Mouse (Mus musculus) neural tube, embryonic 11.5 days (tissue): ENCODE measurements around the gene Arhgef10l. TPM values are rescaled to one million over a fixed set of nuclear protein-coding genes. Genes with fewer than 3 reads are reported as not detected.

Experiments used
- ATAC-seq: fragments of 200-750 bp; cut with Nextera tagmentation; 2 replicates; pipeline ENCODE4 v1.8.0; 2017; ENCODE audit warnings: moderate number of reproducible peaks, mild to moderate bottlenecking, moderate TSS enrichment, moderate library complexity; ENCODE audit not compliant: insufficient read depth, low FRiP score, low TSS enrichment
- DNase-seq: peaks from one replicate; pipeline ENCODE4 v3.0.0-alpha.2; 2015; ENCODE audit warnings: low spot score
- H3K27ac ChIP-seq: fragments of 300-500 bp; sonication (generic); 2 replicates; pipeline ENCODE4 v1.5.1; 2014; ENCODE audit warnings: low read depth, mild to moderate bottlenecking, low read length
- H3K27me3 ChIP-seq: fragments of 300-500 bp; sonication (generic); 2 replicates; pipeline ENCODE4 v1.6.1; 2014; ENCODE audit warnings: mild to moderate bottlenecking, low read length, mixed read lengths; ENCODE audit not compliant: control insufficient read depth, insufficient read depth
- H3K36me3 ChIP-seq: fragments of 300-500 bp; sonication (generic); 2 replicates; pipeline ENCODE4 v1.6.1; 2014; ENCODE audit warnings: mild to moderate bottlenecking, low read length, moderate library complexity, mixed read lengths; ENCODE audit not compliant: control insufficient read depth, insufficient read depth
- H3K4me1 ChIP-seq: fragments of 300-500 bp; sonication (generic); 2 replicates; pipeline ENCODE4 v1.6.1; 2014; ENCODE audit warnings: low read length, mixed read lengths; ENCODE audit not compliant: control insufficient read depth, insufficient read depth
- H3K4me2 ChIP-seq: fragments of 300-500 bp; sonication (generic); 2 replicates; pipeline ENCODE4 v1.6.1; 2014; ENCODE audit warnings: low read depth, mild to moderate bottlenecking, moderate library complexity
- H3K4me3 ChIP-seq: fragments of 300-500 bp; sonication (generic); 2 replicates; pipeline ENCODE4 v1.5.1; 2014; ENCODE audit warnings: low read depth, low read length
- H3K9ac ChIP-seq: fragments of 300-500 bp; sonication (generic); 2 replicates; pipeline ENCODE4 v1.6.1; 2014; ENCODE audit warnings: mild to moderate bottlenecking, low read length
- H3K9me3 ChIP-seq: fragments of 300-500 bp; sonication (generic); 2 replicates; pipeline ENCODE4 v1.6.1; 2016; ENCODE audit warnings: low read length; ENCODE audit not compliant: control insufficient read depth
- WGBS: fragments of 180-500 bp; shearing (Covaris S2); extraction: QIAGEN DNeasy Blood & Tissue Kit; methylation state at CpG from one replicate; pipeline ENCODE4 v1.1.7; 2014; 5-methylcytosine and 5-hydroxymethylcytosine counted together
- polyA plus RNA-seq: library from polyadenylated mRNA; unstranded; fragments of >200 nt; fragmentation: Nextera tagmentation; extraction: Ambion mirVana; gene quantifications from 2 replicates; pipeline ENCODE4 v1.2.1, GENCODE M21; 2014

Arhgef10l gene
- polyA plus RNA-seq, 1 experiment from 2014 or later = 25.3 TPM

DNA sequence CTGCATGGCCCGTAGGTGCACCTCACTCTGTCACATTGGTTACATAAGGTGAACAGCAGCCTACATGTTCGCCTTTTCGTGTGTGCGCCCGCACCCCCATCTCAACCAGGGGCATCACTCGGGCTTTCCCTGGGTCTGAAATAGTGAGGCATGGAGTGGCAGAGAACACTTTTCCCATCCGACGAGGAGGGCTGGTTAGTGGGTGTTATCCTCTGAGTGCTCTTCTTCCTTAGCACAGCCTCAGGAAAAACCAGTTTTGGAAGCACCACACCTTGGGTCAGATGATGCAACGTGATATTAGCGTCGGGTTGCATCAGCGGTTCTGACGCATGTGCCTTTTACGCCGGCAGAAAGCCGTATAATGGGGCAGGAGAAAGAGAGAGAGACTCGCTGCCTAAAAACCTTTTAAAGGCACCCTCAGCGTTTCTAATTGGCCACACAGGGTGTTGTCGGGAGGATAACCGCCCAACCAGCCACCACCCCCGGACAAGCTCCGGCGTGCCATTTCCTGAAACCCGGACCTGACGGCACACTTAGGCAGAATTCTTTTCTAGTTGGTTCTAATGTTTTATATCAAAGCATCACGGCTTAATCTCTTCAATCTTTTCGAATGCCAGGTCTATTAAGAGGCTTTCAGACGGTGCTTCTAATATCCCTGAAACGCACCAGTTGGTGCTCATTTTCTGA is 33.8 kb upstream of the Arhgef10l start:
- Histone ChIP-seq H3K27me3 (peaks cover 19% of the 10 kb centered on the region), H3K4me2 (peak overlapping the region; percentile 55), H3K9ac (peak overlapping the region; percentile 35), H3K36me3 (no peaks in the 10 kb centered on the region), H3K27ac (no peak overlapping the region), H3K9me3 (no peaks in the 10 kb centered on the region), H3K4me3 (peak overlapping the region; percentile 23), H3K4me1 (peaks cover 23% of the 10 kb centered on the region)
- WGBS = 6% methylated on average over 29 of the region's 29 CpGs
- ATAC-seq (no peak), DNase-seq (no peak)

GRCm38 (mm10) chr4:140695675-140696585 is 30.1 kb upstream of the Arhgef10l start:
- peaks cover 10% of the 10 kb centered on the region; the same call in 1 of the 2 replicates for H3K4me1 ChIP-seq
- H3K4me2 ChIP-seq = no peak overlapping the region
- no peak overlapping the region for H3K27ac ChIP-seq
- no peaks in the 10 kb centered on the region for H3K9me3 ChIP-seq
- DNase-seq (no peak), ATAC-seq (no peak)
- no peaks in the 10 kb centered on the region for H3K36me3 ChIP-seq
- 83% methylated on average over 14 of the region's 14 CpGs for WGBS
- H3K9ac ChIP-seq = no peak overlapping the region
- no peak overlapping the region for H3K4me3 ChIP-seq
- H3K27me3 ChIP-seq = peaks cover 19% of the 10 kb centered on the region

DNA sequence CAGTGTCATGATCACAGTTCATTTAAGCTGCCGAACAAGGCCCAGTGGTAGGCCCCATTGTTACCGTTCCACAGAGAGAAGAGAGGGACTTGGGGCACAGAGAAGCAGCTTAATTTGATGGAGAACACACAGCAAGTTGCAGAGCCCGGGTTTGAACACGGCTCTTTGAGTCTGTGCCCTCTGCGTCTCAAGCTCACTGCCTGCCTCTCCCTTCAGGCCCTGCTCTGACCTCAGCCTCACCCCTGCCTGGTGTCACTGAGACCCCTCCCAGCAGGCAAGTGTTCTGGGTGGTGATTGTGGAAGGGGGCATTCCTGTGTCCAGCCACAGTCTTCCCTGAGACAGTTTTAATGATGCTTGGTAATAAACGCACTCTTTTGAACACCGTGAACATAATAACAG is 29.3 kb upstream of the Arhgef10l start:
- Histone ChIP-seq H3K9ac (no peak overlapping the region), H3K4me3 (no peak overlapping the region), H3K27me3 (peaks cover 12% of the 10 kb centered on the region), H3K4me1 (peaks cover 5% of the 10 kb centered on the region; the same call in 1 of the 2 replicates), H3K9me3 (no peaks in the 10 kb centered on the region), H3K27ac (no peak overlapping the region), H3K4me2 (no peak overlapping the region), H3K36me3 (no peaks in the 10 kb centered on the region)
- ATAC-seq (no peak), DNase-seq (no peak)
- 66% methylated on average over 7 of the region's 7 CpGs for WGBS

DNA sequence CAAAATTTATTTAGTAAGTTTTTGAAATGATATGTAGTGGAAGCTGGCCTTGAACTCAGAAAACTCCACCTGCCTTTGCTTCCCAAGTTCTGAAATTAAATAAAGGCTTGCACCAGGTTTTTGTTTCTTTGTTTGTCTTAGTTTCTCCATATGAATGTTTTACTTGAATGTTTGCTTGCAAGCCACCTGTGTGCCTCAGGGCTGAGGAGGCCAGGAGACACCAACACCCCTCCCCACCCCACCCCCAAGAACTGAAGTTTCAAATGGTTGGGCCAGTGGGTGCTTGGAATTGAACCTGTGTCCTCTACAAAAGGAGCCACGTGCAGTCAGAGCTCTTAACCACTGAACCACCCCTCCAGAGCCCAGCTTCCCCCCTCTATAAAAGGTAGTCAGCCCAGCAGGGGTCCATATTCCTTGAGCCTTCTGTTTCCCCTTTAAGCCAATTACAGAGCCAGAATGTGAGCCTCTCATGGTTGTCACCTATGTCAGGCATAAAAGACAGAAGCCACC is 28.8 kb upstream of the Arhgef10l start:
- Histone ChIP-seq H3K27ac (no peak overlapping the region), H3K9ac (no peak overlapping the region), H3K4me1 (peaks cover 1% of the 10 kb centered on the region; the same call in 1 of the 2 replicates), H3K36me3 (no peaks in the 10 kb centered on the region), H3K4me3 (no peak overlapping the region), H3K4me2 (no peak overlapping the region), H3K27me3 (peaks cover 10% of the 10 kb centered on the region), H3K9me3 (no peaks in the 10 kb centered on the region)
- 32% methylated on average over 1 of the region's 1 CpGs for WGBS
- ATAC-seq (no peak), DNase-seq (no peak)

- H3K27ac ChIP-seq = no peak overlapping the region
- DNase-seq (no peak), ATAC-seq (no peak)
- H3K4me2 ChIP-seq = no peak overlapping the region
- no peak overlapping the region for H3K4me3 ChIP-seq
- H3K36me3 ChIP-seq = no peaks in the 10 kb centered on the region
- peaks cover under 1% of the 10 kb centered on the region for H3K27me3 ChIP-seq
- no peaks in the 10 kb centered on the region for H3K4me1 ChIP-seq
- WGBS = 79% methylated on average over 4 of the region's 4 CpGs
- no peak overlapping the region for H3K9ac ChIP-seq
- H3K9me3 ChIP-seq = no peaks in the 10 kb centered on the region
Observed at GRCm38 (mm10) chr4:140693513-140693912, 27.7 kb upstream of the Arhgef10l start.

GRCm38 (mm10) chr4:140691481-140691880 is 25.7 kb upstream of the Arhgef10l start:
- Histone ChIP-seq H3K9me3 (no peaks in the 10 kb centered on the region), H3K4me2 (no peak overlapping the region), H3K27me3 (no peaks in the 10 kb centered on the region), H3K4me3 (no peak overlapping the region), H3K4me1 (no peaks in the 10 kb centered on the region), H3K36me3 (no peaks in the 10 kb centered on the region), H3K9ac (no peak overlapping the region), H3K27ac (no peak overlapping the region)
- no peak for ATAC-seq
- WGBS = 73% methylated on average over 7 of the region's 7 CpGs
- no peak for DNase-seq

GRCm38 (mm10) chr4:140689873-140690655 is 24.3 kb upstream of the Arhgef10l start:
- Histone ChIP-seq H3K4me2 (no peak overlapping the region), H3K4me3 (no peak overlapping the region), H3K4me1 (peaks cover under 1% of the 10 kb centered on the region; the same call in 1 of the 2 replicates), H3K9me3 (no peaks in the 10 kb centered on the region), H3K36me3 (no peaks in the 10 kb centered on the region), H3K27ac (no peak overlapping the region), H3K27me3 (no peaks in the 10 kb centered on the region), H3K9ac (no peak overlapping the region)
- 78% methylated on average over 16 of the region's 16 CpGs for WGBS
- ATAC-seq (no peak), DNase-seq (no peak)

DNA sequence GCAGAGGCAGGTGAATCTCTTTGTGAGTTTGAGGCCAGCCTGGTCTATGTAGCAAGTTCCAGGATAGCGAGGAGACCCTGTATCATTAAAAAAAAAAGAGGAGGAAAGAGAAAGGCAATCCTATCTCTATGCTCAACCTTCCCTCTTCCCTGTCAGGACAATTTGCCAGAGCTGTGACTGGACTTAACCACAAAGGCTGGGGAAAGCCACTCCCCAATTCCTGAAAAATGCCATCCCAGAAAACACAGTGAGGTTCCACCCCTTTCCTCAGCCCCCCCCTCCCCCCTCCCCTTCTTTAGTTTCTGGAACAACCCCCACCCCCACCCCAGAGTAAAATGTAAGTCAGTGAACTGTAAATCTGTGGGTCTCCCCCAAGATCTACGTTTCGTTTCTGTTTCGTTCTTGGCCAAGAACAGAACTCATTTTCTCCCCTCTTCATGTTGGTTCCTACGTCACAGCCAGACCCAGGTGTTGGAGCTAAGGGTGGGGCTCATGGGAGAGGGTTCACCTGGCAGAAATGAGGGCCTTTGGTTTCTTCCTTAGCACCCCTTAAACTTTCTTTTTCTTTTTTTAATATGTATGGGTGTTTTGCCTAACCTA is 23.1 kb upstream of the Arhgef10l start:
- H3K4me3 ChIP-seq = no peak overlapping the region
- peaks cover 11% of the 10 kb centered on the region for H3K4me1 ChIP-seq
- H3K9ac ChIP-seq = no peak overlapping the region
- H3K9me3 ChIP-seq = no peaks in the 10 kb centered on the region
- DNase-seq = no peak
- no peak for ATAC-seq
- H3K4me2 ChIP-seq = no peak overlapping the region
- WGBS = 90% methylated on average over 5 of the region's 5 CpGs
- H3K27me3 ChIP-seq = no peaks in the 10 kb centered on the region
- no peak overlapping the region for H3K27ac ChIP-seq
- no peaks in the 10 kb centered on the region for H3K36me3 ChIP-seq
